Mouse (Mus musculus) erythroblast, embryonic 14.5 days (primary cell): ENCODE measurements around the gene Adarb1.

Experiments used
- GATA1 ChIP-seq: IDR thresholded peaks from 2 replicates; pipeline ENCODE4 v1.6.1; 2012; ENCODE audit warnings: low read length, inconsistent platforms, mixed read lengths
- TAL1 ChIP-seq: IDR thresholded peaks from 3 replicates; pipeline ENCODE4 v1.6.1; 2012; ENCODE audit warnings: low read length, inconsistent platforms, mixed read lengths

DNA sequence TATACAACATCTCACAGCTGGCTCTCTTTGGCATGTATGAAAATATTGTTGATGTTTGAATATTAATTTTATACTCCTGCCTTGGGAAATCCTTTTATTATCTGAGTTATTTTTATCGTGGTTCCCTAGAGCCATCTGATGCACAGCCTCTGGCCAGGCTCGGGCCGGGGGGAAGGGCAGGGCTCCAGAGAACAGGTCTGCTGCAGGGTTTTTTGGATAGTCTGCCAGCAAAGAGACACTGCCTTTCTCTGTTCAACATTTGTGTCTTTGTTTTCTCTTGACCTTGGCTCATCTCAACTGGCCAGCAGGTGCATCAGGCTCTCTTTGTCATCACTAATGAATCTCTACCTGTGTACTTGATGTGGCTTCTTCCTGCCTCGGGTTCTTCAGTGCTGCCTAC, 32.3 kb downstream of the Adarb1 start:
- TF ChIP-seq TAL1 (no peak), GATA1 (no peak)
